ENCODE assay signal across 8 mouse cellular contexts in the genomic region with DNA sequence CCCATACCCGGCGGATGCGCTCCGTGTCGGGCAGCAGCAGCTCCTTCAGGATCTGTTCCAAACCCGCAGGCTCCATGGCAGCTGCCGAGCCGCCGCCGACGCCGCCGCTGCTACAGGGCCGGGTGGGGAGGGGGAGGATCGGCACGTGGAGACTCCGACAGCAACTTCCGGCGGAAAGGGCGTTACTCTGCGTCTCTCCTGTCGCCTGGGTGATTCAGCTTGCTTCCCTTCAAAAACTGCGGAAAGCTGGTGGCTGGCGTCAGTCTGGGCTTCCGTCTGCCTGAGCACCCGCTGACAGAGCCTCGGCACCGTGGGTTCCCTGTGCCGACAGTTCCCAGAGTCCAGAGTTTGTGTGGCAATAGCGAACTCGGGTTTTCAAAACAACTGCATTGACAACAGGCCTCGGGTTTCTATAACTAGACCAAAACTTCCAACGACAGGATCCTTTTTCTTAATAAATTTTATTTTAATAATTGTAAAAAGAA. TPM values are rescaled to one million over a fixed set of nuclear protein-coding genes. Genes with fewer than 3 reads are reported as not detected.
DNase-seq lines count a peak whose midpoint lies in the region; ATAC-seq and TF ChIP-seq lines count a peak whose summit lies in the region.

Gene Ipo4, minus strand, starts transcription at position 435 of the 485 bp plus-strand sequence.

- no peaks in the 10 kb centered on the region for H3K27me3 ChIP-seq in heart, embryonic 10.5 days (ENCODE audit: insufficient read depth, poor library complexity, severe bottlenecking)
- no peaks in the 10 kb centered on the region for H3K27me3 ChIP-seq in kidney, embryonic 15.5 days

- peak; percentile 87 for DNase-seq in A20 (ENCODE audit: low read depth, low spot score)
- peak; percentile 97 for DNase-seq in heart, embryonic 10.5 days (ENCODE audit: low spot score)
- DNase-seq in liver, result peak; percentile 84
- peak; percentile 76 to 87 for DNase-seq in spleen, postnatal 4 days (ENCODE audit: low spot score in 2 of 2)

- peak within 1 kb of the TSS; percentile 24; the same call in 1 of the 2 replicates for H3K27ac ChIP-seq in bone marrow macrophage, adult 2 months (ENCODE audit: insufficient read depth, low read depth, low read length)
- H3K27ac ChIP-seq in embryonic fibroblast, embryonic 13.5 days (ENCODE audit: insufficient read depth, low read length), result peak within 1 kb of the TSS; percentile 84
- peak within 1 kb of the TSS; percentile 88 for H3K27ac ChIP-seq in heart, embryonic 10.5 days
- H3K27ac ChIP-seq in kidney, embryonic 15.5 days, result peak within 1 kb of the TSS; percentile 54

- 1% methylated on average over 33 of the region's 33 CpGs for WGBS in heart, embryonic 10.5 days
- WGBS in kidney, embryonic 15.5 days, result 2% methylated on average over 33 of the region's 33 CpGs

- H3K36me3 ChIP-seq in heart, embryonic 10.5 days, result peaks cover 84% of the 10 kb centered on the region
- H3K36me3 ChIP-seq in kidney, embryonic 15.5 days, result peaks cover 83% of the 10 kb centered on the region

- H3K4me2 ChIP-seq in kidney, embryonic 15.5 days, result peak within 1 kb of the TSS; percentile 80

- peaks cover 5% of the 10 kb centered on the region; the same call in 1 of the 2 replicates for H3K4me1 ChIP-seq in bone marrow macrophage, adult 2 months (ENCODE audit: control insufficient read depth, insufficient read depth, low read length)
- 0 out of 2 replicates have a peak, but pooled peaks cover 4% of the 10 kb centered on the region for H3K4me1 ChIP-seq in embryonic fibroblast, embryonic 13.5 days (ENCODE audit: control insufficient read depth, insufficient read depth, low read length)
- peaks cover 22% of the 10 kb centered on the region for H3K4me1 ChIP-seq in heart, embryonic 10.5 days
- H3K4me1 ChIP-seq in kidney, embryonic 15.5 days, result peaks cover 18% of the 10 kb centered on the region

- H3K9ac ChIP-seq in kidney, embryonic 15.5 days, result peak within 1 kb of the TSS; percentile 59

- TF ChIP-seq CTCF in bone marrow macrophage, adult 2 months (IDR thresholded peaks at IDR 0.05; ENCODE audit: low read depth, low read length), result no peak
- TF ChIP-seq CTCF in embryonic fibroblast, embryonic 13.5 days (IDR thresholded peaks at IDR 0.05; ENCODE audit: borderline replicate concordance, insufficient read depth, low read length), result no peak

- no peaks in the 10 kb centered on the region for H3K9me3 ChIP-seq in heart, embryonic 10.5 days
- H3K9me3 ChIP-seq in kidney, embryonic 15.5 days (replicated peaks), result no peaks in the 10 kb centered on the region

- ATAC-seq in kidney, embryonic 15.5 days (replicated peaks; ENCODE audit: low FRiP score), result peak; percentile 89
- peak; percentile 85 for ATAC-seq in monocyte, adult 5-6 weeks (replicated peaks; ENCODE audit: insufficient number of reproducible peaks, low FRiP score, low TSS enrichment, poor library complexity, severe bottlenecking)

- TF ChIP-seq POLR2A in bone marrow macrophage, adult 2 months (IDR thresholded peaks at IDR 0.05; ENCODE audit: borderline replicate concordance, low read depth, low read length), result no peak
- TF ChIP-seq POLR2A in embryonic fibroblast, embryonic 13.5 days (IDR thresholded peaks at IDR 0.05; ENCODE audit: low read depth, low read length), result peak; percentile 83

- H3K4me3 ChIP-seq in bone marrow macrophage, adult 2 months (ENCODE audit: insufficient read depth, low read length), result peak within 1 kb of the TSS; percentile 83
- H3K4me3 ChIP-seq in embryonic fibroblast, embryonic 13.5 days (ENCODE audit: insufficient read depth, low read length), result peak within 1 kb of the TSS; percentile 85
- peak within 1 kb of the TSS; percentile 84 for H3K4me3 ChIP-seq in heart, embryonic 10.5 days
- peak within 1 kb of the TSS; percentile 62 for H3K4me3 ChIP-seq in kidney, embryonic 15.5 days (replicated peaks)

RNA-seq across cellular contexts. Expression of gene Ipo4, which starts in this region (rescaled TPM):
- polyA plus RNA-seq in bone marrow macrophage, adult 2 months (2012; ENCODE audit: insufficient read depth, insufficient read length, missing spikeins), result 31.4 and 33.3 TPM in 2 replicates
- 131 and 143 TPM in 2 replicates for polyA plus RNA-seq in embryonic fibroblast, embryonic 13.5 days (2011; ENCODE audit: insufficient read length, low read depth, missing spikeins)
- 103 and 108 TPM in 2 replicates for polyA plus RNA-seq in heart, embryonic 10.5 days (2016; fragmentation: Nextera tagmentation; extraction: Ambion mirVana)
- polyA plus RNA-seq in kidney, embryonic 15.5 days (2015; fragmentation: Nextera tagmentation; extraction: Ambion mirVana), result 97.4 and 115 TPM in 2 replicates
- total RNA-seq in monocyte, adult 5-6 weeks (2017), result 3.7 to 13.4 TPM (median 11.8 TPM) in 3 replicates

Comparison
In these comparisons a context has a peak if more than half of its experiments do, and no peak if none do; other contexts are left out.
1. Peak in every context shown above with its lines: DNase-seq, ATAC-seq, H3K4me3 ChIP-seq and H3K27ac ChIP-seq.
2. H3K27ac ChIP-seq: peak in every context shown above with its lines; median percentile 88 in heart, embryonic 10.5 days; 84 in embryonic fibroblast, embryonic 13.5 days; 54 in kidney, embryonic 15.5 days; 24 in bone marrow macrophage, adult 2 months.